Mouse (Mus musculus) heart, postnatal 0 days (tissue): ENCODE data around the gene Paf1. TPM values are rescaled to one million over a fixed set of nuclear protein-coding genes. Genes with fewer than 3 reads are reported as not detected.

ENCODE experiments used
- ATAC-seq: fragments of 200-750 bp; cut with Nextera tagmentation; 2 replicates; pipeline ENCODE4 v1.8.0; 2017; ENCODE audit warnings: low read depth, moderate number of reproducible peaks, moderate library complexity; ENCODE audit not compliant: insufficient read depth
- DNase-seq: peaks from one replicate; pipeline ENCODE4 v3.0.0-alpha.2; 2016; ENCODE audit warnings: low spot score
- H3K27ac ChIP-seq: fragments of 300-500 bp; sonication (generic); 2 replicates; pipeline ENCODE4 v1.5.1; 2014; ENCODE audit warnings: low read depth, mild to moderate bottlenecking
- H3K27me3 ChIP-seq: fragments of 300-500 bp; sonication (generic); 2 replicates; pipeline ENCODE4 v1.6.1; 2014; ENCODE audit warnings: low read length, mixed read lengths; ENCODE audit not compliant: control insufficient read depth, insufficient read depth
- H3K36me3 ChIP-seq: fragments of 300-500 bp; sonication (generic); replicated peaks from 2 replicates; pipeline ENCODE4 v1.6.1; 2014; ENCODE audit warnings: low read length, mixed read lengths; ENCODE audit not compliant: control insufficient read depth, insufficient read depth
- H3K4me1 ChIP-seq: fragments of 300-500 bp; sonication (generic); 2 replicates; pipeline ENCODE4 v1.6.1; 2014; ENCODE audit warnings: antibody characterized with exemption; ENCODE audit not compliant: control insufficient read depth, insufficient read depth
- H3K4me2 ChIP-seq: fragments of 300-500 bp; sonication (generic); 2 replicates; pipeline ENCODE4 v1.6.1; 2014; ENCODE audit warnings: low read depth, mild to moderate bottlenecking, low read length, moderate library complexity
- H3K4me3 ChIP-seq: fragments of 300-500 bp; sonication (generic); 2 replicates; pipeline ENCODE4 v1.5.1; 2014; ENCODE audit warnings: low read depth, low read length
- H3K9ac ChIP-seq: fragments of 300-500 bp; sonication (generic); replicated peaks from 2 replicates; pipeline ENCODE4 v1.6.1; 2014; ENCODE audit warnings: low read depth, low read length, mixed read lengths
- H3K9me3 ChIP-seq: fragments of 300-500 bp; sonication (generic); replicated peaks from 2 replicates; pipeline ENCODE4 v1.6.1; 2016; ENCODE audit warnings: low read length; ENCODE audit not compliant: control insufficient read depth
- CTCF ChIP-seq: IDR thresholded peaks from 2 replicates; pipeline ENCODE4 v1.5.1; 2016; ENCODE audit warnings: antibody characterized with exemption, control low read depth, low read depth
- EP300 ChIP-seq: IDR thresholded peaks from 2 replicates; pipeline ENCODE4 v1.6.1; 2016; ENCODE audit warnings: antibody characterized with exemption, low read depth
- WGBS: fragments of 180-500 bp; shearing (Covaris S2); extraction: QIAGEN DNeasy Blood & Tissue Kit; methylation state at CpG from one replicate; pipeline ENCODE4 v1.1.7; 2014; 5-methylcytosine and 5-hydroxymethylcytosine counted together
- polyA plus RNA-seq: library from polyadenylated mRNA; unstranded; fragments of >200 nt; fragmentation: Nextera tagmentation; extraction: Ambion mirVana; gene quantifications from 2 replicates; pipeline ENCODE4 v1.2.1, GENCODE M21; 2015
- total RNA-seq: library from RNA; depleted of rRNA; stranded (reverse); fragments of >200 nt; gene quantifications from 2 replicates; pipeline ENCODE4 v1.2.3, GENCODE M21; 2014; ENCODE audit warnings: low replicate concordance

The Paf1 gene
- total and polyA plus RNA-seq, 2 experiments from 2014 or later: 29.8 to 56.5 TPM

GRCm38 (mm10) chr7:28371514-28371989, 21.2 kb upstream of the Paf1 start:
- peak; percentile 53 for DNase-seq
- peaks cover 35% of the 10 kb centered on the region for H3K36me3 ChIP-seq
- H3K4me1 ChIP-seq: peaks cover 23% of the 10 kb centered on the region
- peak overlapping the region; percentile 85 for H3K4me2 ChIP-seq
- H3K9me3 ChIP-seq: no peaks in the 10 kb centered on the region
- H3K9ac ChIP-seq: peak overlapping the region; percentile 93
- WGBS: 0% methylated on average over 30 of the region's 43 CpGs
- H3K27ac ChIP-seq: peak overlapping the region; percentile 83
- TF ChIP-seq EP300 (no peak), CTCF (no peak)
- ATAC-seq: no peak
- peak overlapping the region; percentile 83 for H3K4me3 ChIP-seq
- H3K27me3 ChIP-seq: no peaks in the 10 kb centered on the region

GRCm38 (mm10) chr7:28372251-28373108, 20.3 kb upstream of the Paf1 start, which contains the start of gene Plekhg2:
Gene Plekhg2 (minus strand): TSS chr7:28372599.
- H3K4me2 ChIP-seq: peak within 1 kb of the TSS; percentile 85
- H3K27me3 ChIP-seq: no peaks in the 10 kb centered on the region
- peak within 1 kb of the TSS; percentile 83 for H3K27ac ChIP-seq
- peak; percentile 100 for DNase-seq
- no peaks in the 10 kb centered on the region for H3K9me3 ChIP-seq
- peak; percentile 82 for TF ChIP-seq EP300
- peak; percentile 43 for TF ChIP-seq CTCF
- peaks cover 31% of the 10 kb centered on the region for H3K4me1 ChIP-seq
- under 1% methylated on average over 59 of the region's 66 CpGs for WGBS
- ATAC-seq: peak; percentile 85
- peak within 1 kb of the TSS; percentile 93 for H3K9ac ChIP-seq
- peaks cover 32% of the 10 kb centered on the region for H3K36me3 ChIP-seq
- peak within 1 kb of the TSS; percentile 83 for H3K4me3 ChIP-seq

GRCm38 (mm10) chr7:28373131-28373581, 19.6 kb upstream of the Paf1 start:
- H3K27ac ChIP-seq: peak overlapping the region; percentile 83
- no peaks in the 10 kb centered on the region for H3K27me3 ChIP-seq
- peak overlapping the region; percentile 49 for H3K4me2 ChIP-seq
- no peak overlapping the region for H3K9ac ChIP-seq
- peak; percentile 74 for TF ChIP-seq CTCF
- TF ChIP-seq EP300: no peak
- peaks cover 34% of the 10 kb centered on the region for H3K4me1 ChIP-seq
- WGBS: under 1% methylated on average over 9 of the region's 9 CpGs
- peak overlapping the region; percentile 83 for H3K4me3 ChIP-seq
- peak; percentile 81 for DNase-seq
- no peaks in the 10 kb centered on the region for H3K9me3 ChIP-seq
- peaks cover 32% of the 10 kb centered on the region for H3K36me3 ChIP-seq
- 0 out of 2 replicates have a peak, but pooled peaks have one; percentile 5 for ATAC-seq

GRCm38 (mm10) chr7:28373891-28374495, 18.8 kb upstream of the Paf1 start:
- WGBS: 87% methylated on average over 7 of the region's 7 CpGs
- Histone ChIP-seq H3K9me3 (no peaks in the 10 kb centered on the region), H3K4me3 (no peak overlapping the region), H3K27ac (peak overlapping the region; percentile 100), H3K27me3 (no peaks in the 10 kb centered on the region), H3K4me2 (no peak overlapping the region), H3K36me3 (peaks cover 24% of the 10 kb centered on the region), H3K9ac (no peak overlapping the region), H3K4me1 (peaks cover 34% of the 10 kb centered on the region)
- ATAC-seq: no peak
- no peak for DNase-seq
- no peak for TF ChIP-seq CTCF
- no peak for TF ChIP-seq EP300

- WGBS: 69% methylated on average over 10 of the region's 10 CpGs
- H3K9me3 ChIP-seq: no peaks in the 10 kb centered on the region
- H3K36me3 ChIP-seq: peaks cover 17% of the 10 kb centered on the region
- DNase-seq: no peak
- TF ChIP-seq EP300 (no peak), CTCF (no peak)
- H3K27ac ChIP-seq: peak overlapping the region; percentile 100
- no peaks in the 10 kb centered on the region for H3K27me3 ChIP-seq
- H3K4me1 ChIP-seq: peaks cover 38% of the 10 kb centered on the region
- no peak for ATAC-seq
- H3K4me3 ChIP-seq: no peak overlapping the region; the same call in 1 of the 2 replicates
- H3K9ac ChIP-seq: no peak overlapping the region
- no peak overlapping the region; the same call in 1 of the 2 replicates for H3K4me2 ChIP-seq
Observed at GRCm38 (mm10) chr7:28374647-28375046, 18.1 kb upstream of the Paf1 start.
